Mouse (Mus musculus) adrenal gland, postnatal 25 days (tissue): ENCODE data around the gene Bicra. TPM values are rescaled to one million over a fixed set of nuclear protein-coding genes. Genes with fewer than 3 reads are reported as not detected.
A peak's percentile ranks its signal among the peaks of the same experiment; 100 is the strongest.

ENCODE experiments used
- DNase-seq: peaks from one replicate; pipeline ENCODE4 v3.0.0; 2021; ENCODE audit warnings: mixed read lengths
- total RNA-seq: library from RNA; stranded (reverse); gene quantifications from 2 replicates; pipeline ENCODE4 v1.2.3, GENCODE M21; 2021

Bicra gene
- total RNA-seq, 1 experiment from 2014 or later, result 14.0 TPM

DNA sequence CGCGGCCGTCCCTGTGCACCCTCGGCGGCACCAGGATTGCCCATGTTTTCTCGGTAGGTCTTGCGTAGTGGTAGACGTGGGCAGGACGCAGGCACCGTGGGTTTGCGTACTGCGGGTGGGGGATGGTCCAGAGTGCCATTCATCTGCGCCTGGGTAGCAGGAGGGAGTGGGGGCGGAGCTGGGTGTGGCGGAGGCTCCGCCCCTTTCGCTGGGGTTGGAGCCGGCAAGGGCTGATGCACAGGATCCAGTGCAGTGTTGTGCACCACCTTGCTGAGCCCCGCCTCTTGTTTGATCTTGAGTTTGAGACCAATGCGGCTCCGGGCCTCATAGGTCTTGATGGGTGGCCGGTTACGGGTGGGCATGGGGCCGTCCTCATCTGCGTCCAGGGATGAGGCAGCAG, 75.5 kb downstream of the Bicra start:
- no peak for DNase-seq

DNA sequence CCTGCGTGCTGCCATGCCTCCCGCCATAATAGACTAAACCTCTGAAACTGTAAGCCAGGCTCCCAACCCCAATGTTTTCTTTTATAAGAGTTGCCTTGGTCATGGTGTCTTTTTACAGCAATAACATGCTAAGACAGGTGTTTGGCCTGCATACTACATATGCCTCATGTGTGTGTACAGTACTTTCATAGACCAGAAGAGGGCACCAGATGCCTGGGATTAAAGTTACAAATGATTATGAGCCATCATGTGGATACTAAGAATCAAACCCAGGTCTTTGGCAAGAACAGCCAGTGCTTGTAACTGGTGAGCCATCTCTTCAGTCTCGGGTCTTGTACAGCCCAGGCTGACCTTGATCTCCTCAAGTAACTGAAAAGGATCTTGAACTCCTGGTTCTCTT, 78.0 kb downstream of the Bicra start:
- DNase-seq, result no peak

GRCm38 (mm10) chr7:15968322-15968721, 79.4 kb downstream of the Bicra start:
- DNase-seq, result no peak

- peak; percentile 85 for DNase-seq
Observed at GRCm38 (mm10) chr7:15967312-15967711, 80.4 kb downstream of the Bicra start, which contains the start of gene Ehd2. TSS of gene Ehd2 (minus strand) at chr7:15967567.

DNA sequence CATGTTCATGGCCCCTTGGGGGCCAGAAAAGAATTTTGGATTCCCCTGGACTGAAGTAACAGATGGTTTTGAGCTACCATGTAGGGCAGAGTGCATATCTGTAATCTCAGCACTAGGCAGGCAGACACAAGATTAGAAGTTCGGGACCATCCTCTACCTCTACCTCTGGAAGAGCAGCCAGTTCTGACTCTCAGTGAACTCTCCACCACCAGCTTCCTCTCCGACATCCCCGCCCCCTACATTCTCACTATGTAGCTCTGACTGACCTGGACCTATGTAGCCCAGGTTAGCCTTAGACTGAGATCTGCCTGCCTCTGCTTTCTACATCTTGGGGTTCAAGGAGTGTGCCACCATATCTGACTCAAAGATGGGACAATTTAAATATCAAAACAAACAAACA, 81.2 kb downstream of the Bicra start:
- no peak for DNase-seq

DNA sequence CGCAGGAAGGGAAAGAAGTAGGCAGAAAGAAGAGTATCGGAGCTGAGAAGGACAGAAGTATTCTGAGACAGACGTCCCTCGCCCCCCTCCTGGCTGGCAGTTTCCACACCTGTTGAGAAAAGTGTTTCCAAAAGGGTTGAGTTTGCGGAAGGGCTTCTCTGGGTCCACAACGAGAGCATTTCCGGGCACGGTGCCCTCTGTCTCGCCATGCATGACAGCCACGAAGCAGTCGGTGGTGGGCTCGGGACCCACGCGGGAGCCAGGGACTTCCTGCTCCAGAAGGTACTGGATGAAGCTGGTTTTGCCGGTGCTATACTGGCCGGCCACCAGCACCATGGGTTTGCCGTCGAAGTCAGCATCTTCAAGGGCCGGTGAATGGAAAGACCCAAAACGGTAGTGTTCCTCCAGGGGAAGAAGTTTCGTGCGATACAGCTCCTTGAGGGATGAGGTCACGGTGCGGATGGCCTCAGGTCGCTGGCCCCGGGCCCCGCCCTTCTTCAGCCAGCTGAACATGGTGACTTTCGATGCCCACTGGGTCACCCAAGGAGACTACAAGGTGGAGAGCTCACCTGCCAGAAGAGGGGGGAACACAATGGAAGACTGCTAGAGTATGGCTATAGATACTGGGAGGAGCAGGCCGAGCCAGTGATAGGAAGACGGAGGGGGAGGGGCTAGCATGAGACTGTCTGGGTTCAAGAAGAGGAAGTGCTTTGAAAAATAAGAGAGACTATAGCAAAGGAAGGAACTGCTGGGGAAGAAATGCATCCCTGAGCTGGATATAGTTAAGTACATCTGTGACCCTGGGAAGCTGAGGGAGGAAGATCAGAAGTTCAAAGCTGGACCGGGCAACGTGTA, 83.7 kb downstream of the Bicra start:
- no peak for DNase-seq

- peak; percentile 87 for DNase-seq
Observed at GRCm38 (mm10) chr7:15962311-15963288, 85.1 kb downstream of the Bicra start.

DNA sequence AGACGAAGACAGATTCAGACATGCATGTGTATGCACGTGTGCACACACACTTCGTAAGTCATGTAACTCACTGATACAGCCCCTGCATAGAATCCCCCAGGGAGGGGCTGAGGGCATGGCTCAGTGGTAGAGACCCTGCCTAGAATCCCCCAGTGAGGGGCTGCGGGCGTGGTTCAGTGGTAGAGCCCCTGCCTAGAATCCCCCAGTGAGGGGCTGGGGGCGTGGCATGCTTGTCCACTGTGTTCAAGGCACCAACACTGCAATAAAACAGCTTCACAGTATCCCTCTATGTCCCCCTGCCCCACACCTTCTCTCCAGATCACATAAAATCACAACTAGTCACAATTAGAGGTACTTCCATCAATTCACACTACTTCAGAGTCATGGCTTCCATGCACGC, 85.9 kb downstream of the Bicra start:
- no peak for DNase-seq

GRCm38 (mm10) chr7:15961239-15961638, 86.5 kb downstream of the Bicra start:
- DNase-seq, result no peak

DNA sequence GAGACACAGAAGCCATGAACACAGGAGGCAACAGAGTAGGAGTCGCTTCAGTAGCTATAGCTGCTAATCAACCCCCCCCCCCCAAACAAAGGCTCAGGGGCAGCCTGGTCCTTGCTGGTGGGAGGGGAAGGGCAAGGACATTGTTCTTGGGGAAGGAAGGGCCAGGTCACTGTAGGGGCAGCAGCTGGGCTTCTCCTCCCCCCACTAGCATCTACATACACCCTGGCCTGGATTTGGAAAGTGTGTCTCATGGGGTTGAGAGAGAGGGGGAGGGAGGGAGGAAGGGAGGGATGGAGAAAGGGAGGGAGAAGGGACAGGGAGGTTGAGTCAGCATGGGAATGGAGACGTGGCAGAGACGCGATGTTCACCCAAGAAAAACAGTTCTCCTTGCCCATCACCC, 87.0 kb downstream of the Bicra start:
- DNase-seq, result no peak

GRCm38 (mm10) chr7:15956143-15956542, 91.6 kb downstream of the Bicra start:
- no peak for DNase-seq

GRCm38 (mm10) chr7:15955509-15955908, 92.2 kb downstream of the Bicra start:
- DNase-seq, result no peak

GRCm38 (mm10) chr7:15954978-15955443, 92.7 kb downstream of the Bicra start:
- DNase-seq, result peak; percentile 46

- DNase-seq, result no peak
Observed at GRCm38 (mm10) chr7:15954436-15954835, 93.3 kb downstream of the Bicra start.

GRCm38 (mm10) chr7:15953307-15954074, 94.2 kb downstream of the Bicra start:
- DNase-seq, result no peak

DNA sequence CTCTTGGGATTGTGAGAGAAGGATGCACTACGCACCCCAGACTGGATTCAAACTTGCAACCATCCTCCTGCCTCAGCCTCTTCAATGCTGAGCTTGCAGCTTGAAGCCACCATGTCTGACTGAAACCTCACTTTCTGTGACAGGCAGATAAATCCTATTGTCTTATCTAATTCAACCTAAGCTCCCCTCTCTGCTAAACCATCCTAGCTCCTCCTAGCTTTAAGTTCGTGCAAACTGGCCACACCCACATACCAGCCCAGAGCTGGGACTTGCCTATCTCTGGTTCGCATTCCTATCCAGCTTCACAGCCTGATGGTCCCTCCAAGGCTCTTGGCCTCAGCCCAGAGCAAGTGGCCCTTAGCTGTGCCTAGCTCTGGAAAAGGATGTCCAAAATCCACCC, 95.3 kb downstream of the Bicra start:
- DNase-seq, result no peak

DNA sequence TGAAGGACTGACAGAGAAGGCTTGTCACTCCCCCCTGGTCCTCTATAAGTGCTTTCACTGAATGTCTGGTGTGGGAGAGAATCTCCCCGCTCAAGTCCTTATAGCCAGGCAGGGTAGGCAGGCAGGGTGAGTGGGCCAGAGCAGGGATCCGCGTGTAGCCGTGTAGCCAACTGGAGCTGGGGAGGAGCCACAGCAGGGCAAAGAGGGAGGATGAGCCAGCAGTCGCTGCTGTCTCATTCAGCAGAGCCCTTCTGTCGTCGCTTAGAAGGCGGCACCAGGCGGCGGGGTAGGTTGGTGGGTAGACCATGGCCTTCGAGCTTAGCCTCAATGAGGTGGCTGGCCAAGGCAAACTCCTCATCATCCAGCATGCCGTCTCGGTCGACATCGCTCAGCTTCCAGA, 97.7 kb downstream of the Bicra start:
- DNase-seq, result no peak

DNA sequence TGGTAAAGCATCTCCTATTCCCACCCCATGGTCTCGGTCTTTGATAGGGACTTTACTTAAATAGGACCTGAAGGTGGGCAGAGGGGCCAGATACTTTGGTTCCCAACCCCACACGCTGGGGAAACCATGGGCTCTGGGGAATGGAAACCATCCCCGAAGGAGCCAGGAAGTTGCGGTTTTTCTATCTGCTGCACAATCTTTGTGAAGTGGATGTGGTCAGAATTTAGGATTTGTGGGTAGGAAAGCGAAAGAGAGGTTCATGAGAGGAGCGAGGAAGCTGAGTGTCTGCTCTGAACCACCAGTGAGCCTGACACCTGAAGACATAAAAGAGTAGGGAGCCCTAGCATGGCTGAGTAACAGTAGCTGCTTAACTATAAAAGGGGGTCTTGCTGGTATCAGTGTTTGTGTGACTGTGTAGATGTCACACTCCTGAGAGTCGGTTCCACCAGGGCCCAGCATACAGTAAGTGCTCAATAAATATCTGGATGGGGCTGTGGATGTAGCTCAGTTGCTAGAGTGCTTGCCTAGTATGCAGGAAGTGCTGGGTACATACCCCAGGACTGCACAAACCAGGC, 98.4 kb downstream of the Bicra start:
- no peak for DNase-seq

DNA sequence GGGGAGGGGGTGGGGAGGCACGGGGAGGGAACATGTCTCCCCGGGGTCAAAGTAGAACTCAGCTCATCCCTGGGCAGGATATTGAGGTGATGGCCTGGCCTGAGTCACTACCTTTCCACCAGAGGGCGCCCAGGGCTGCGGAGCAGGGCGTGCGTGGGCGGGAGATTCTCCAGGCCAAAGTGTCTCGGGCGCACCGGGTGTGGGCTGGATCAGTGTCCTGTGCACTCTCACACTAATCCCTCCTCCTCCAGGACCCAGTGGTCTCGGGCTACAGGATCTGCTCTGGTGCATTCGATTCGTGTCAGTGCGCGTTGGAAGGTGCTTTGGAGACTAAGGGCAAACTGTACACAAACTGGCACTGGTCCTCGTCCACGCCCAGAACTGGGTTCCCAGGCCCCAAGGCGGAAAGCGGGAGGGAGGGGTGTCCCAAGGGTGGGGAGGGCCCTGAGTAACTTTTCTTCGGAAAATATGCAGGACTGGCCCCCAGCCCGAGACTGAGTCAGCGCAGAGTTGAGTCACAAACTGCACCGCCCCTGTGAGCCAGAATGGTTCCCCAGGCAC, 99.3 kb downstream of the Bicra start:
- DNase-seq, result peak; percentile 91

DNA sequence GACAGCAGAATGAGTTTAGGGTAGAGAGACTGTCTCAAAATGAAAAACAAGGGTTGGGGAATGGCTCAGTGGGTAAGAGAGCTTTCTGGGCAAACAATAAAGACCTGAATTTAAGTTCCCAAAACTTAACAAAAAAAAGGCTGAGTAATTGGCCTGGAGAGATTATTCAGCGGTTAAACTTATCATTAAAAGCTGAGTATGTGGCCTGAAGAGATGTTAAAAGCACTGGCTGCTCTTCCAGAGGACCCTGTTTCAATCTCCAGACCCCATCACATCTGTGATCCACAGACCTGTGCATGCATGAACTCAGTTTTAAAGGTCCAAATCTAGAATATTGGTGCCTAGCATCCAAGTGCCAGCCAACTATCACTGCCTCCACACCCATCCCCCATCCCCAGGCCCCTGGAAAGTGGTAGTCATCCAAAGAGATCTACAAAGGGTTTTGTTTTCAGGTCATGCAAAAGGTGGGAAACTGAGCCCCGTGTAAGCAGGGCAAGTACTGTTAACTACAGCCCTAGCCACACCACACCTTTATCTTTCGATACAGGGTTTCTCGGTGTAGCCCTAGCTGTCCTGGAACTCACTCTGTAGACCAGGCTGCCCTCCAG, 100.0 kb downstream of the Bicra start:
- DNase-seq, result no peak
